Mouse (Mus musculus): ENCODE results near the gene AI413582. TPM values are rescaled to one million over a fixed set of nuclear protein-coding genes. Genes with fewer than 3 reads are reported as not detected.

The AI413582 gene
- polyA plus RNA-seq (2016; fragmentation: Nextera tagmentation; extraction: Ambion mirVana) = 18.9 and 20.7 TPM in 2 replicates

DNA sequence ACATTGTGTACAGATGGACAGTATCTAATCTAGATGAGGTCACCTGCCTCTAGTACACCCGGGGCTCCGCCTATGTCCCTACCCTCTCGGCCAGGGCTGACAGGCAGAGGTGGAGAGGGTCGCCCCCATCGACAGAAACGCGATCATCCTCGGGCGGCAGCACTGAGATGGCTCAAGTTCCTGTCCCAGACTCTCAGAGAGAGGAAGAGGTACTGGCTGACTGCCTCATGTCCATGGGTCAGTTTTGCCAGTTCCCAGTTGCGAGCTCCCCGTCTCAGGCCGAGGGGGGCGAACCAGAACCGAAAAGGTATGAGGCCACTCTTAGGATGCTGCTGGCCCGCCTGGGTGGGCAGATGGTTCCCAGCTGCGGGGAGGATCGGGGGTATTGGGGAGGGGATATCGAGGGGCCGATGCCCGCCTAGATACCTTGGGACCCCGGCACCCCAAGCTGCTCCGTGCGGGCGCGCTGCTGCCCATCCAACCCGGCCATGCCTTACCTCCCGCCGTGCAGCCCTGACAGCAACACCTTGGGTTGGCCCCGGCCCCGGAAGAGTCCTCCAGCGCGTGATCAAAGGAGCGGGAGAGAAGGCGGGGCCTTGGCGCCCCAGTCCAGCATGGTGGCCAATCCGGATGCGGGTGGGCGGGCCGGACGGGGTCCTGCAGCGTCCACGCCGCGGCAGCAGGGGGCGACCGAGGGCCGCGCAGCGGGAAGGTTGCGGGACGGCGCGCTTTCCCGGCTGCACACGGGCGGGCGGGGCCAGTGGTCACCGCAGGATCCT lies at the start of gene AI413582:
Gene AI413582, minus strand, starts transcription at position 594 of the 779 bp plus-strand sequence.
- H3K9ac ChIP-seq (replicated peaks) = peak within 1 kb of the TSS; percentile 67
- H3K27ac ChIP-seq (replicated peaks) = peak within 1 kb of the TSS; percentile 27
- WGBS = under 1% methylated on average over 55 of the region's 58 CpGs
- H3K4me3 ChIP-seq = peak within 1 kb of the TSS; percentile 63
- H3K27me3 ChIP-seq = no peaks in the 10 kb centered on the region; the same call in 1 of the 2 replicates
- ATAC-seq (ENCODE audit: low FRiP score, low read depth) = peak; percentile 92
- peaks cover 17% of the 10 kb centered on the region for H3K36me3 ChIP-seq
- H3K4me2 ChIP-seq (replicated peaks) = peak within 1 kb of the TSS; percentile 91
- no peaks in the 10 kb centered on the region for H3K9me3 ChIP-seq
- H3K4me1 ChIP-seq = peaks cover 32% of the 10 kb centered on the region

DNA sequence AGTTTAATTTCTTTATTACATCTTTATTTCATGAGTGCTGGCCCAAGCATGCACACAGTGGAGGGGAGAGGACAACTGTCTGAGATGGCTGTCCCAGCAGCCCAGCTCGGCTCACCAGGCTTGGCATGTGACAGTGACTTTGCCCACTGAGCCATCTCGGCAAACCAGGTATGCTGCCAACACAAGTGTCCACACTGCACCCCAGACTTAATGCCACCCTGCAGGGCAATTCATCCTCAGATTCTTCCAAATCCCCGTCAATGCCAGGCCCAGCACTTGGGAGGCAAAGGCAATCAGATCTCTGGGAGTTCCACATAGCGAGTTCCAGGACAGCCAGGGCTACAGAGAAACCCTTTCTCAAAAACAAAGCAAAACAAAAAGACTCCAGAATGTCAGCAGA lies 47.5 kb upstream of the AI413582 start:
- no peak overlapping the region for H3K4me2 ChIP-seq (replicated peaks)
- H3K27ac ChIP-seq (replicated peaks) = no peak overlapping the region
- ATAC-seq (ENCODE audit: low FRiP score, low read depth) = no peak
- H3K36me3 ChIP-seq = peaks cover 22% of the 10 kb centered on the region
- H3K4me1 ChIP-seq = peaks cover 21% of the 10 kb centered on the region
- no peaks in the 10 kb centered on the region for H3K27me3 ChIP-seq
- no peak overlapping the region for H3K9ac ChIP-seq (replicated peaks)
- no peak overlapping the region for H3K4me3 ChIP-seq
- peaks cover 6% of the 10 kb centered on the region; the same call in 1 of the 2 replicates for H3K9me3 ChIP-seq
- 79% methylated on average over 4 of the region's 4 CpGs for WGBS

DNA sequence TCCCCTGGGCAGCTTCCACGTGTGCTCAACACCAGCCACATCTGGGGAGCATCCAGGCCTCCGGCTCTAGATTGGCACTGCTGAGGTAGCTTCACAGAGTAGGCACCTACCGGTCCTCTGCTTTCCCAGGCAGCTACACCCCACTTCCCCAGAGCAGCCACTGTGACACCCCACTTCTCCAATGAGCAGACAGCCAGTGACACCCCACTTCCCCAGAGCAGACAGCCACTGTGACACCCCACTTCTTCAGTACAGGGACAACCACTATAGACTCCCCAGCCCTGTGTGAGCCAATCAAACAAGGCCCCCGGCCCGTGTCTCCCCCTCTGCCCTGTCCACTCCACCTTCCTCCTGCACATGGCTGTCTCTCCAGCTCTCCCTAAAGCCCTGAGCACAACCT lies 46.4 kb upstream of the AI413582 start:
- Histone ChIP-seq H3K4me1 (peaks cover 21% of the 10 kb centered on the region), H3K9ac (replicated peaks) (no peak overlapping the region), H3K27ac (replicated peaks) (0 out of 2 replicates have a peak overlapping the region, but pooled peaks have one; percentile 4), H3K9me3 (no peaks in the 10 kb centered on the region), H3K4me3 (no peak overlapping the region), H3K36me3 (peaks cover 11% of the 10 kb centered on the region), H3K4me2 (replicated peaks) (no peak overlapping the region), H3K27me3 (no peaks in the 10 kb centered on the region)
- 84% methylated on average over 5 of the region's 5 CpGs for WGBS
- ATAC-seq (ENCODE audit: low FRiP score, low read depth) = no peak

DNA sequence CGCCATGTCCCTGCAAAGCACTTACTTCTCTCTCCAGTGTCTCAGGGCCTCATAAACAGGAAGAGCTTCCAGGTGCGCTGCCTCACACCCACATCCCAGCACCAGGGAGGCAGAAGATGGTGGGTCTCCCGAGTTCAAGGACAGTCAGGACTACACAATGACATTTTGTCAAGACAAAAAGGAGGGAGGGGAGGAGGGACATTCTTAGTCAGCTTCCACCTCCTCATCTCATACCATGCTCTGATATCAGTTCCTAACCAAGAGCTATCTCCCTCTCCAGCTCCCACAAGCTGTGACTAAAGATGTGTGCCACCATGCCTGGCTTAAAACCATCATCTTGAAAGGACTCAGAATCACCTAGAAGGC lies 45.9 kb upstream of the AI413582 start:
- H3K9ac ChIP-seq (replicated peaks) = no peak overlapping the region
- no peak overlapping the region for H3K4me3 ChIP-seq
- no peaks in the 10 kb centered on the region for H3K27me3 ChIP-seq
- H3K27ac ChIP-seq (replicated peaks) = 0 out of 2 replicates have a peak overlapping the region, but pooled peaks have one; percentile 4
- ATAC-seq (ENCODE audit: low FRiP score, low read depth) = no peak
- WGBS = 76% methylated on average over 3 of the region's 3 CpGs
- peaks cover 6% of the 10 kb centered on the region for H3K36me3 ChIP-seq
- H3K4me1 ChIP-seq = peaks cover 21% of the 10 kb centered on the region
- no peaks in the 10 kb centered on the region for H3K9me3 ChIP-seq
- no peak overlapping the region for H3K4me2 ChIP-seq (replicated peaks)

DNA sequence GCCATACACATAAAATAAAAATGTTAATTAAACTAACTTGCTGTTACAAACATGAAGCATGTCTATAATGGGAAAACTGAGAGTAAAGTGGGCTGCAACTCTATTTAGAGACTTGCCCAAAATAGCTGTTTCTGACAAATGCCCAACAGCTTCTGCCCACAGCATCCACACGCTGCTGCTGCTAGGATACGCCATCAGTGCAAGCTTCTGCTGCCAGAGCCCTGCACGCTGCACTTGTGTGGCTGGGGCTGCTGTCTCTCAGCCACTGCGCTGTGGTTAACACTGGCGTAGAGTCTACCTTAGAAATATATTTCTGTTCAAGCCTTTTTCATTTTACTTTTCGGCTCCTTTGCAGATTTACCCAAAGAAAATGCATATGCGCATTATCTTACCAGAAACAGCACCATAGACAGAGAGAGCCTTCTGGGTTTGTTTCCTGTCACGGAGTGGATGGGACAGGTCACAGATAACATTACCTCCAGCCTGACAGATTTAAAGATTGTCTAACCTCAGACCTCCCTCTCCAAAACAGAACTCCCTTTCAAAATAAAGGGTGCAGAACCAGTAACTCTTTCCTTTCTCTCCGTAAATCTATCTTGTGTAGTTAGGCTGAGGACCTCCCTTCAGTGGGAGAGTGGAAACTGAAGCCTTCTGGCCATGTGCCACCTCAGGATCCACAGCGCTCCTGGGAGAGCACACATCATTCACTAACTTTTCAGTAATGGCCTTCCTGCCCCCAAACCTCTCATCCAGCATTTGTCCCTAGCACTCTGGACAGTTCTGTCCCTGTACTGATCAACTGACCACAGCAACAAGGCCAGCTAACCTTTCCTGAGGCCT lies 45.3 kb upstream of the AI413582 start:
- H3K36me3 ChIP-seq = peaks cover 5% of the 10 kb centered on the region
- H3K4me3 ChIP-seq = no peak overlapping the region
- WGBS = 87% methylated on average over 10 of the region's 10 CpGs
- H3K4me2 ChIP-seq (replicated peaks) = no peak overlapping the region
- H3K27ac ChIP-seq (replicated peaks) = 0 out of 2 replicates have a peak overlapping the region, but pooled peaks have one; percentile 4
- ATAC-seq (ENCODE audit: low FRiP score, low read depth) = no peak
- no peak overlapping the region for H3K9ac ChIP-seq (replicated peaks)
- no peaks in the 10 kb centered on the region for H3K27me3 ChIP-seq
- no peaks in the 10 kb centered on the region for H3K9me3 ChIP-seq
- peaks cover 25% of the 10 kb centered on the region for H3K4me1 ChIP-seq

DNA sequence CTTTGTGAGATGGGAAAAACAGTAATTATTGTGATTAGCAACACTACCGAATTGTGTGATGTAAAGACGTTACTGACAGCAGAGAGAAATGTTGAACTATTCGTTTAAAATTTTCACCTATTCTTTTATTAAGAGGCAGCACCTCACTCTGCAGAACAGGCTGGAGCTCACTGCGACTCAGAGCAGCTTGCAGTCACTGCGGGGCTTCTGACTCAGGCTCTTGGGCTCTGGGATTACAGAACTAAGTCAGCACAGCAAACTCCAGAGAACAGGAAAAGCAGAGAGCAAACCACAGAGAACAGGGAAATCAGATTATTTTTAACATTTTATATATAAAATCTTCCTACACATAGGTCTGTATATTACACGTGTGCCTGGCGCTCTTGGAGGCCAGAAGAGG lies 44.0 kb upstream of the AI413582 start:
- Histone ChIP-seq H3K27me3 (no peaks in the 10 kb centered on the region), H3K4me2 (replicated peaks) (no peak overlapping the region), H3K9ac (replicated peaks) (no peak overlapping the region), H3K9me3 (no peaks in the 10 kb centered on the region), H3K4me3 (no peak overlapping the region), H3K36me3 (peaks cover 5% of the 10 kb centered on the region), H3K27ac (replicated peaks) (no peak overlapping the region), H3K4me1 (peaks cover 23% of the 10 kb centered on the region)
- ATAC-seq (ENCODE audit: low FRiP score, low read depth) = no peak
- WGBS = 94% methylated on average over 7 of the region's 7 CpGs

DNA sequence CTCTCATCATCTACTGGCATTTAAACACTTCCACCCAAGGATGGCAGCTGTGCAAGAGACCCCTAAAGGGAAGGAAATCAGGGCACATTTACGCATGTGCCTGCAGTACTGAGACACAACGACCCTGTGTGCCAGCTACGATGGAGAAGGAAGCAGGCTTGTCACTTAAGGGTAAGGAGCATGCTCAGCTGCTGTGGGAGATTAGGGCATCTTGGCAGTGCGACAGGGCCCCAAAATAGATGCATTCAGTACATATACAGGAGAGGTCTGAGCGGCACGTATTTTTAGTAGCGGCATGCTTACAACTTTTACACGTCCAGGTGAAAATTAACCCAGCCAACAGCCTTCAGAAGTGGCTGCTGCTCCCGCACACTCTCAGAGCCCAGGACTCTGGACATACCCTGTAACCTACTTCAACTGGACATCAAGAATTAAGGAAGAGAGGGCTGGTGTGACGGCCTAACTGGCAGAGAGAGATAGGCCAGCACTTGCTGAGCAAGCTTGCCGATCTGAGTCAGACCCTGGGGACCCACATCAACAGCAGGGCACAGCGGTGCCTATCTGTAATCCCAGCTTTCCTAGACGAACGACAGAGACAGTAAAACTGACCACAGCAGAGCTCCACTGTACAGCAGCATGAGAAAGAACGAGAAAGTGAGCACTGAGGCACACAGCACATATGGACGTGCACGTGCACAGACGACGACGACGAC lies 38.1 kb upstream of the AI413582 start:
- H3K4me3 ChIP-seq = no peak overlapping the region
- no peak overlapping the region for H3K4me2 ChIP-seq (replicated peaks)
- no peaks in the 10 kb centered on the region for H3K27me3 ChIP-seq
- no peak for ATAC-seq (ENCODE audit: low FRiP score, low read depth)
- WGBS = 84% methylated on average over 21 of the region's 21 CpGs
- 0 out of 2 replicates have a peak overlapping the region, but pooled peaks have one; percentile 42 for H3K27ac ChIP-seq (replicated peaks)
- H3K36me3 ChIP-seq = peaks cover 5% of the 10 kb centered on the region
- H3K9ac ChIP-seq (replicated peaks) = no peak overlapping the region
- H3K9me3 ChIP-seq = no peaks in the 10 kb centered on the region
- peaks cover 40% of the 10 kb centered on the region for H3K4me1 ChIP-seq

DNA sequence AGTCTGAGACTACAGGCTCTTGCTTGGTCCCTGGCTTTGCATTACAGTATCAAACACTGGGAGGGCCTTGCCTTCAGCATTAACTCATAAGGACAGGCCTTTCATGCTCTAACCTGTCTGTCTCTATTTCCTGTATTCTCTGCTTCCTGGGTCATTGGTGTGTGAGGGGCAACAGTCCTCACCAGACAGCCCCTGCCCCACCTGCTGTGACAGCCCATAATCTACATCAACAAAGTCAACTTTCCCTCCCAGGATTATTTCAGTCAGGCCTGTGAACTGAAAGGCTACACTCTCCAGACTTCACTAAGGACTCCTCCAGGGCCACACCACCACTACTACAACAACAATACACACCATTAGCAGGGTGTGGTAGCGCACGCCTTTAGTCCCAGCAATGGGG lies 37.5 kb upstream of the AI413582 start:
- Histone ChIP-seq H3K27me3 (no peaks in the 10 kb centered on the region), H3K27ac (replicated peaks) (0 out of 2 replicates have a peak overlapping the region, but pooled peaks have one; percentile 25), H3K4me2 (replicated peaks) (no peak overlapping the region), H3K9me3 (no peaks in the 10 kb centered on the region), H3K4me1 (peaks cover 40% of the 10 kb centered on the region), H3K36me3 (peaks cover under 1% of the 10 kb centered on the region; the same call in 1 of the 2 replicates), H3K4me3 (no peak overlapping the region), H3K9ac (replicated peaks) (no peak overlapping the region)
- no peak for ATAC-seq (ENCODE audit: low FRiP score, low read depth)
- 85% methylated on average over 2 of the region's 2 CpGs for WGBS

DNA sequence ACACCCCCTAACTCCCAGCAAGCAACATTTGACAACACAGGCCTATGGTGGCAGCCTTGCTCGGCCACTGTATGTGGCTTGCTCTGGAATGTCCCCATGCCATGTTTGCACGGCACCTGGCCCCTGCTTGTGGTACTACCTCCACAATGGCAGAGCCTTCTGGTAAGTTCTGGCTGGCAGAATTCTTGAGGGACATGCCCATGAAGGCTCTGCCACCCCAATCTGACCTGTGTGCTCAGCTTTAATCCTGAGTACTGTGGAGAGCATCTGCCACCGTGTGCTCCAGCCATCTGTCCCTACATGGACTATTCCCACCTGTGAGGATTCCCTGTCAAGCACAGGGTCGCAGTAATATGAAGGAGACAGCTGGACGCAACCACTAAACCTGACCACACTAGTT lies 35.3 kb upstream of the AI413582 start:
- Histone ChIP-seq H3K9me3 (no peaks in the 10 kb centered on the region), H3K4me2 (replicated peaks) (no peak overlapping the region), H3K27me3 (no peaks in the 10 kb centered on the region), H3K4me1 (peaks cover 36% of the 10 kb centered on the region), H3K27ac (replicated peaks) (no peak overlapping the region), H3K36me3 (peaks cover 14% of the 10 kb centered on the region), H3K4me3 (no peak overlapping the region), H3K9ac (replicated peaks) (no peak overlapping the region)
- 73% methylated on average over 5 of the region's 5 CpGs for WGBS
- no peak for ATAC-seq (ENCODE audit: low FRiP score, low read depth)

DNA sequence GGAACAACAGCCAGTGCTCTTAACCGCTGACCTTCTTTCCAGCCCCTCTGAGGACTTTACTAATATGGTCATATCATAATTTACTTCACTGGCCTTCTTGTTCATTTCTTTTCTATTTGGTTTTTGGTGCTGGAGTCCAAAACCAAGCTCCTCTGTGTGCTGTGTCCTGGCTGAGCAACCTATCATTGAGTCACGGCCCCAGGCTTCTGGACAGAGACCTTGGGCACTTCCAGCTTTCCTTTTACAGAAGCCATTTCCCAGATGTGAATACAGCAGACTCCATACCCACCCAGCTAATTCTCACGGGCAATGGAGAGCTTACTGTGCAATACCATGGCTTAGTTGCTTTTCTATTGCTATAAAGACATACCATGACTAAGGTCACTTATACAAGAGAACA lies 34.7 kb upstream of the AI413582 start:
- no peak overlapping the region for H3K27ac ChIP-seq (replicated peaks)
- H3K36me3 ChIP-seq = peaks cover 20% of the 10 kb centered on the region
- ATAC-seq (ENCODE audit: low FRiP score, low read depth) = no peak
- no peak overlapping the region for H3K4me3 ChIP-seq
- H3K4me2 ChIP-seq (replicated peaks) = no peak overlapping the region
- no peak overlapping the region for H3K9ac ChIP-seq (replicated peaks)
- WGBS = 85% methylated on average over 3 of the region's 3 CpGs
- no peaks in the 10 kb centered on the region for H3K27me3 ChIP-seq
- H3K4me1 ChIP-seq = peaks cover 35% of the 10 kb centered on the region
- H3K9me3 ChIP-seq = no peaks in the 10 kb centered on the region

DNA sequence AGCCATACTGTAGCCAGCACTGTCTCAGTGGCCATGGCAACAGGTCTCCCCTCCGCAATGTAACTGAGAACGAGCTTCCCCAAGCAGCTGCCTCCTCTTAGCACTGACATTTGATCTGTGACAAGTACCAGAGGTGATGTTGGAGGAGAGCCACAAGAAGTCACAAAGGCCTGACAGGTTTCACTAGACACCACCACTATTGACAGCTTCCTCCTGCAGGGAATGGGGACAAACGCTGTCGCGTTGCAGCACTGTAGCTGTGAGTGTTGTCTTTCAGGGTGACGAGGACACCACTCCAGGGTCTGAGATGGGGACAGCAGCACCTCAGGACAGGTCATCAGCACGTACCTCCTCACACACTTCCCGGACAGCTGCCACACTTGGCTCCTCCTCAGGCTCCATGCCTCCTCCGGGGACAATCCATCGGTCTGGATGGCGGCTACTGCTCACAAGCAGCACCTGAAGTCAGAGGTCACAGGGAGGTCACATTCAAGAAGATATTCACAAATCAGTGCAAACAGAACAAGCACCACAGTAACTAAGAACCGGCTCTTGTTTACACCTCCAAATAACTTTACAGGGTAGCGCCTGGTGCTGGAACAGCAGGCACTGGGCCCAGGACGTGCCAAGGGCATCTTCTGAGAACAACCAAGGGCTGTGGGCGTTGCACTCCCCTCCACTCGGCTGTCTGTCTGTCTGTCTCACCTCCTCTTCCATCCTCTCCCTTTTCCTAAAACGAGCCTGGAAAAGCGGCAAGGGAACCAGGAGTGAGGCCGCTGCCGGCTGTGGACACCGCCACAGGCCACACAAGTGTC lies 31.0 kb upstream of the AI413582 start:
- Histone ChIP-seq H3K27ac (replicated peaks) (no peak overlapping the region; the same call in 1 of the 2 replicates), H3K27me3 (no peaks in the 10 kb centered on the region), H3K4me1 (peaks cover 13% of the 10 kb centered on the region), H3K9ac (replicated peaks) (no peak overlapping the region), H3K9me3 (no peaks in the 10 kb centered on the region), H3K36me3 (peaks cover 52% of the 10 kb centered on the region), H3K4me2 (replicated peaks) (no peak overlapping the region), H3K4me3 (no peak overlapping the region)
- WGBS = 91% methylated on average over 21 of the region's 21 CpGs
- no peak for ATAC-seq (ENCODE audit: low FRiP score, low read depth)

Data from midbrain, embryonic 12.5 days (tissue).